Mouse (Mus musculus) myocyte (in vitro differentiated cells): ENCODE results near the gene Gatd1.

Experiments used
- MAX ChIP-seq: IDR thresholded peaks from one replicate; pipeline ENCODE4 v1.6.1; 2011; ENCODE audit warnings: low read depth, mild to moderate bottlenecking, control low read depth
- MYOD1 ChIP-seq, 3 experiments: IDR thresholded peaks; one replicate each; pipeline ENCODE4 v1.6.1; 2011; ENCODE audit warnings: control low read depth in 2 of 3, low read depth in 2 of 3, mild to moderate bottlenecking in 2 of 3, moderate library complexity in 1 of 3; ENCODE audit not compliant: insufficient read length in 2 of 3, control insufficient read depth in 1 of 3
- MYOG ChIP-seq, 3 experiments: IDR thresholded peaks; one replicate each; pipeline ENCODE4 v1.6.1; 2011; ENCODE audit warnings: control low read depth in 2 of 3, low read depth in 2 of 3, mild to moderate bottlenecking in 2 of 3; ENCODE audit not compliant: insufficient read length in 2 of 3, control insufficient read depth in 1 of 3, insufficient read depth in 1 of 3
- POLR2A ChIP-seq: IDR thresholded peaks from one replicate; pipeline ENCODE4 v1.6.1; 2011; ENCODE audit warnings: low read depth, mild to moderate bottlenecking, control low read depth, moderate library complexity; ENCODE audit not compliant: insufficient read length
- POLR2AphosphoS2 ChIP-seq: IDR thresholded peaks from one replicate; pipeline ENCODE4 v1.6.1; 2011; ENCODE audit warnings: low read depth, control low read depth; ENCODE audit not compliant: insufficient read length
- SRF ChIP-seq: IDR thresholded peaks from one replicate; pipeline ENCODE4 v1.6.1; 2011; ENCODE audit warnings: low read depth; ENCODE audit not compliant: control insufficient read depth, insufficient read length
- TCF12 ChIP-seq: IDR thresholded peaks from one replicate; pipeline ENCODE4 v1.6.1; 2011; ENCODE audit warnings: mild to moderate bottlenecking, control low read depth; ENCODE audit not compliant: poor library complexity, insufficient read depth, severe bottlenecking
- USF1 ChIP-seq: IDR thresholded peaks from one replicate; pipeline ENCODE4 v1.6.1; 2011; ENCODE audit warnings: low read depth, mild to moderate bottlenecking, control low read depth, moderate library complexity

GRCm38 (mm10) chr7:141379584-141379983, 34.4 kb downstream of the Gatd1 start:
- TF ChIP-seq POLR2A = no peak
- TF ChIP-seq USF1 = no peak
- TF ChIP-seq TCF12 = no peak
- TF ChIP-seq MYOD1 (IDR thresholded peaks at IDR 0.05; ENCODE audit: control insufficient read depth in 1 of 3, insufficient read length in 2 of 3, low read depth in 2 of 3) = no peak
- TF ChIP-seq POLR2AphosphoS2 = no peak
- TF ChIP-seq MAX = no peak
- no peak for TF ChIP-seq SRF
- no peak for TF ChIP-seq MYOG (IDR thresholded peaks at IDR 0.05; ENCODE audit: control insufficient read depth in 1 of 3, insufficient read depth in 1 of 3, insufficient read length in 2 of 3, low read depth in 2 of 3)
